Mouse (Mus musculus) ES-CJ7 (cell line): ENCODE results near the gene Hs1bp3.

ENCODE experiments used
- DNase-seq: peaks from one replicate; pipeline ENCODE4 v3.0.0; 2011; ENCODE audit warnings: low read depth, low spot score

The Hs1bp3 gene

GRCm38 (mm10) chr12:8362400-8362799, 49.2 kb downstream of the Hs1bp3 start:
- no peak for DNase-seq

DNA sequence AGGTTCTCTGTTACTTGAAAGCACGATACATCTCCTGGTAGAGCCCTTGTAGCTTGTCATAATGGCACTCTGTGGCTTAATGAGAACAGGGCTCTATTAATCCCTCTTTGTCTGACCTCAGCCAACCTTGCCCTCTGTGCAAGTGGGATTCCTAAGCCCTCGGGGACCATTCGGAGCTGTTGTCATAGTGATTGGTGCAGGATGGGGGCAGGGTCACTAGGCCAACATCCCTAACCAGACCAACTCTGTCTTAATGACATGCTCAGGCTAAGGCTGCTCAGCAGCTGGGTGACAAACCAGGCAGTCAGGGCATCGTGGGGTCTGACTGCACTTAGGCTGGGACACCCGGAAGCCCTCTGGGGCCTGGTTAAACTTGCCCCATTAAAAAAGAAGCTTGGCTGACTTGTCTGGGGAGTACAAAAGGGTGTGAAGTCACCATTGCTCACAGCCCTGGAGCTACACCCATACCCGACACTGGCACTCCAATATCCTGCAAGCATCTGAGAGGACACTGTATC, 51.1 kb downstream of the Hs1bp3 start:
- DNase-seq, result no peak

DNA sequence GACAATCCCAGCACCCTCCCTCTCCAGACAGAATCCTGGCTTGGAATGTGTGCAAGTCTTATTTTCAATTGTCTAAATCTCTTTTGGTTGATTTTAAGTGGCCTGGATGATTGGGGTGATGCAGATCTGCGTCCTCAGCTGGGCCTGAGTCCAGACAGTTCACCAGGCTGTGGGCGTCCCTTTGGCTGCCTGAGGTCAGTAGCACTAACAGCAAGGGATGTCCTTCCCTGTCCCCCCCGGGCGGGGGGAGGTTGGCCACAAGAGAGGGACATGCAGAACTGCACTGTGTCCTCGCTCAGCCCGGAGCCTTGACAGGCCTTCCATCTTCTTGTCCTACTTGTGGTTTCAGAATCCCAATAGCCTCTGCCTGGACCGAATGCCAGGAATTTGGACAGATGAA, 52.1 kb downstream of the Hs1bp3 start:
- no peak for DNase-seq

DNA sequence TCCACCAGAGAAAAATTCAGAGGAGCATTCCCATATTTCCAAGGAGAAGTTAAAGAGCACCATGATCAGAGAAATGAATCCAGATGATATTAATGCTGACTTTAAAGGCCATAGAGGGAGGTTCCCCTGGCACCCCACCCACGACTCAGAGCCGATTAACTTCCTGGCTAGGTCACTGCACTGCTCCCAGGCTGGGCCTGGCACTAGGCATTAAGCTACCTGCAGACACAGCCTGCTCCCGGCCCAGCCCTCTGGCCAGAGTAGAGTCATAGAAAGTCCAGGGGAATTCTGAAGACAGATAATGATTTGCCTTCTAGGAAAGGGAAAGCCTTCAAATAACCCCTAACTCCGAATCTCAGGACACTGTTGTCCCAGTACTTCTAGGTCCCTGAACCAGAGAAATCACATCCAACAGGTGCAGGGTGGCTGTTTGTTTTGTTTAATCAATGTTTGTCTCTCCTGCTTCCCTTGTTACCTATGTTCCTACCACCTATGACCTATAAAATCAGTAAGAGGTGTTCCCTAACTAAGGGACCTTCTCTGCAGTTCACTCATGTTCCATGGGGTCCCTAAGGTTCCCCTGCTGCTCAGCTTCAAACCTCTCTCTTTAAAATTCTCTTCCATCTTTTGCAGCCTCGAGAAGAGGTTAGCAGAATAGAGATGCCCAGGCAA, 52.8 kb downstream of the Hs1bp3 start:
- no peak for DNase-seq

DNA sequence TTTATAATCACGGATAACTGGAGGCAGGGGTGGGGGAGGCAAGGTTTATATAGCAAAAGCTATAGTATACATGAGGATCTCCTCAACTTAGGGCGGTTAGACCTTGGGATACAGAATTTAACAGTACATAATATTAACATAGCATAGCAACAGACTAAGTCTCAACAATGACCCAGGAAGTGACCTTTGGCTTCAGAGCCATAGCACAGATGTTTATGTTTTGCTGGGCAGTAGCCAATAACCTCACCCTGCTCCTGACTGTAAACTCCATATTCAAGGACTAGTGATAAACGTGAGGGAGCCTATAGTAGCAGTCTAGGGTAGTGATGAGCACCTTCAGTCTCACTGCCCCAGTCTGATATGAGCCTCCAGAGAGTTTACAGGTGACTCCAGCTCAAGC, 53.5 kb downstream of the Hs1bp3 start:
- DNase-seq, result no peak

DNA sequence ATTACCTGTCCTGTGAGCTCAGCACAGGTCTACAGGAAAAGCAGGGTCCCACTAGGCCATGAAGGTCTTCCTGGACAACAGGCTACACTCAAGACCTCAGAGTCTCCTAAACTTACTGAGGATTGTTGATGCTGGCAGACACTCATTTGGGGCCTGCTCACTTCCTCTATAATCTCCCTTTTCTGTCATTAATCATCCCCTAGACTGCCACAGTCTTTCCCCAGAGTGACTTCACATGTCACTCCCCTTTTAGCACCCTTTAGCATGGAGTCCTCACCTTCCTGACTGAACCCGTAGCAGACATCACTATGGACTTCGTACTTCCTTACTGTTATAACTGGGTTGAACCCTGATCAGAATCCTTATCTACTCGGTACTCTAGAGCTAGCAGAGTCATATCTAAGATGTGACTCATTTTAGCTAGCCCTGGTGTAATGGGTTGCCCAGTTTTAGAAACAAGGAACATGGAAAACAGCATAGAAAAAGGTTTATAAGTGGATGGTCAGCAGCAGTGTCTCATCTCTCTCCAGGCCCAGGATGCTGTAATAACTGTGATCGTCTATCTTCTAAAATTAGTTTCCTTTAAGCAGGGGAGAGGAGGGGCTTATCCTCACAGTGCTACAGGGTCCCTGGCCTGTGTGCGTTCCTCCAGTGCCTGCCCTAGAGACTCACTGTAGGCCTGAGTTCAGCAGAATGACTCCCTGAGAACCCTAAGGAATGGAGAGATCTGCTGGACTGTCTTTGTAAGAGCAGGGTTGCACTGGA, 58.7 kb downstream of the Hs1bp3 start:
- DNase-seq, result no peak

GRCm38 (mm10) chr12:8372511-8373180, 59.4 kb downstream of the Hs1bp3 start:
- DNase-seq, result no peak

GRCm38 (mm10) chr12:8373741-8374140, 60.5 kb downstream of the Hs1bp3 start:
- no peak for DNase-seq

GRCm38 (mm10) chr12:8377169-8377568, 63.9 kb downstream of the Hs1bp3 start:
- no peak for DNase-seq

- DNase-seq, result no peak
These were observed 64.9 kb downstream of the Hs1bp3 start for GRCm38 (mm10) chr12:8377955-8378620.

- DNase-seq, result no peak
These were observed 66.7 kb downstream of the Hs1bp3 start for GRCm38 (mm10) chr12:8379795-8380521.

- no peak for DNase-seq
These were observed 67.7 kb downstream of the Hs1bp3 start for GRCm38 (mm10) chr12:8380944-8381343.

GRCm38 (mm10) chr12:8381940-8382339, 68.7 kb downstream of the Hs1bp3 start:
- DNase-seq, result no peak

GRCm38 (mm10) chr12:8383822-8384221, 70.6 kb downstream of the Hs1bp3 start:
- DNase-seq, result no peak

- DNase-seq, result no peak
These were observed 73.3 kb downstream of the Hs1bp3 start for GRCm38 (mm10) chr12:8386451-8387011.

GRCm38 (mm10) chr12:8387281-8387680, 74.0 kb downstream of the Hs1bp3 start:
- DNase-seq, result no peak

DNA sequence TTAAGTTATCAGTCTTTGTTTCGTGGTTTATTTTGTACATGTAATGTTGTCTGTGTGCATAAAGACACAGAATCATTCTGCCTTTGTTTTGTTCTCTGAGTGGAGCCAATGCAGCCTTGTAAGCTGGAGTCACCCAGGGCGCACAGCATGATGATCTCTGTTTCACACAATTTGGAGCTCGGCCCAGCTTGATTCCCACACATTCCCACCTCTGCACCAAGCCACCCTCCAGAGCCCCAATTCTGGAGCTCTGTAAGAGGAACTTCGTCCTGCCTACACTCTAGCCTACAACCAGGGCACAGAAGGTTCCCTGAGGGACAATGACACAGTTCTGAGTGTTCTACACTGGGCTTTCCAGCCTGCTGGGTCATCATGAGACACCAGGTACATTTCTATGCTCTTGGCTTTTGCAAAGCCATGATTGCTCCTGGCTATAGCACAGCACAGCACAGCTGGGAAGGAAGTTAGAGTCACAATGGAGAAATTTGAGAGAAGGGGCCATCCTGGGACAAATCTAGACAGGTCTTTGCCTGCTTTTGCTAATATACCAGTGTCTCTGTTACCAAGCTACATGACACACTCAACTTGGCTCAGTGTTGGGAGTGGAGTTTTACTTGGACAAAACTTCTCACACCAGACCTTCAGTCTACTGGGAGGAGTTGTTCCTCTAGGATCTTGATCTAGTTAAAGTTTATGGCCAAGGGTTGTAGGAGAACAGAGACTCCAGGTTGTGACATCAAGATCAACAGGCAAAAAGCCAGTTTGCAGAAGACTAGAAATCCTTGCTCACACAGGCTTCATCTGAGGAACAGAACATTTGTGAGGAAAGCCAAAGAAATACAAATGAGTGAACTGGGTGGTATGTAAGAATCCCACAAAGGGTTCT, 75.5 kb downstream of the Hs1bp3 start:
- DNase-seq, result no peak

DNA sequence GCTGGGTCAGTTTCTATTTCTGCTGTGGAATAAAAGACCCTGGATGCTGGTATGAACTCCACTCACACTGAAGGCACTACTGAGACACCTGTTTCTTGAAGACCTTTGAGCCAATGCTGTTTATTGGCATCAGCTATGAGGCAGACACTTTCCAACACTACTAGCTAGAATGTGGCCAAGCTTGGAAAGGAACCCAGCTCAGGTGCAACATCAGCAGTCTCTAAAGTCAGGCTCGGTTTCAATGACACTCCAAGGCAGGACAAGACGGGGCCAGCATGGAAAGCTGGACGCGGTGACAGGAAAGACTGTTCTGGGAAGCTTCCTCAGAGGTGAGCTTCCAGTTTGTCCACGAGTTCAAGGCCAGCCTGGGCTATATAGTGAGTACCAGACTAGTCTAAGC, 80.0 kb downstream of the Hs1bp3 start:
- no peak for DNase-seq
